ENCODE assay signal across 8 mouse cellular contexts in genomic region chr4:124850261-124850913, GRCm38 (mm10). TPM values are rescaled to one million over a fixed set of nuclear protein-coding genes. Genes with fewer than 3 reads are reported as not detected.
DNase-seq lines count a peak whose midpoint lies in the region; ATAC-seq lines count a peak whose summit lies in the region.

Gene Yrdc (plus strand): TSS chr4:124850679.

- peak within 1 kb of the TSS; percentile 79 for H3K9ac ChIP-seq in forebrain, embryonic 11.5 days (ENCODE audit: low read length)
- peak within 1 kb of the TSS; percentile 90 for H3K9ac ChIP-seq in heart, embryonic 16.5 days (ENCODE audit: low read length)
- peak within 1 kb of the TSS; percentile 88 for H3K9ac ChIP-seq in liver, embryonic 15.5 days
- peak within 1 kb of the TSS; percentile 95 for H3K9ac ChIP-seq in neural tube, embryonic 12.5 days

- H3K36me3 ChIP-seq in forebrain, embryonic 11.5 days (ENCODE audit: control insufficient read depth, insufficient read depth, low read length) = no peaks in the 10 kb centered on the region
- peaks cover 10% of the 10 kb centered on the region for H3K36me3 ChIP-seq in heart, embryonic 16.5 days (ENCODE audit: control insufficient read depth, insufficient read depth)
- peaks cover 41% of the 10 kb centered on the region for H3K36me3 ChIP-seq in liver, embryonic 15.5 days (replicated peaks)
- peaks cover 18% of the 10 kb centered on the region for H3K36me3 ChIP-seq in neural tube, embryonic 12.5 days

- peak within 1 kb of the TSS; percentile 99 for H3K4me3 ChIP-seq in forebrain, embryonic 11.5 days (ENCODE audit: low read depth, low read length)
- peak within 1 kb of the TSS; percentile 98 for H3K4me3 ChIP-seq in heart, embryonic 16.5 days (ENCODE audit: low read length)
- peak within 1 kb of the TSS; percentile 99 for H3K4me3 ChIP-seq in liver, embryonic 15.5 days (replicated peaks)
- H3K4me3 ChIP-seq in neural tube, embryonic 12.5 days = peak within 1 kb of the TSS; percentile 100

- H3K27me3 ChIP-seq in forebrain, embryonic 11.5 days (ENCODE audit: control insufficient read depth, insufficient read depth, low read length) = no peaks in the 10 kb centered on the region
- H3K27me3 ChIP-seq in heart, embryonic 16.5 days (ENCODE audit: control insufficient read depth, insufficient read depth, low read length) = no peaks in the 10 kb centered on the region
- no peaks in the 10 kb centered on the region for H3K27me3 ChIP-seq in liver, embryonic 15.5 days
- no peaks in the 10 kb centered on the region for H3K27me3 ChIP-seq in neural tube, embryonic 12.5 days (replicated peaks)

- peaks cover 16% of the 10 kb centered on the region; the same call in 1 of the 2 replicates for H3K4me1 ChIP-seq in forebrain, embryonic 11.5 days (replicated peaks; ENCODE audit: control insufficient read depth, insufficient read depth, low read length)
- peaks cover 18% of the 10 kb centered on the region for H3K4me1 ChIP-seq in heart, embryonic 16.5 days (ENCODE audit: control insufficient read depth, insufficient read depth, low read length)
- H3K4me1 ChIP-seq in liver, embryonic 15.5 days (replicated peaks) = peaks cover 42% of the 10 kb centered on the region
- peaks cover 29% of the 10 kb centered on the region for H3K4me1 ChIP-seq in neural tube, embryonic 12.5 days

- peak within 1 kb of the TSS; percentile 80 for H3K4me2 ChIP-seq in forebrain, embryonic 11.5 days (ENCODE audit: low read depth, low read length, severe bottlenecking)
- H3K4me2 ChIP-seq in heart, embryonic 16.5 days (ENCODE audit: low read depth, low read length) = peak within 1 kb of the TSS; percentile 86
- peak within 1 kb of the TSS; percentile 96 for H3K4me2 ChIP-seq in liver, embryonic 15.5 days
- peak within 1 kb of the TSS; percentile 71 for H3K4me2 ChIP-seq in neural tube, embryonic 12.5 days (replicated peaks)

- peak; percentile 87 for DNase-seq in CD8-positive naive resting alpha-beta T cell, adult 2 months (ENCODE audit: low read depth in 2 of 2, low spot score in 2 of 2)
- DNase-seq in c-Kit-positive CD71-negative TER-119-negative erythroid progenitor cells, embryonic 14.5 days (ENCODE audit: low read depth) = peak; percentile 84
- peak; percentile 98 for DNase-seq in forebrain, embryonic 11.5 days (ENCODE audit: low spot score)
- DNase-seq in kidney, postnatal 36 days = peak; percentile 95 to 97
- peak; percentile 88 for DNase-seq in telencephalon, adult 2 months (ENCODE audit: low read depth, low spot score)

- WGBS in forebrain, embryonic 11.5 days = under 1% methylated on average over 75 of the region's 90 CpGs
- WGBS in heart, embryonic 16.5 days = under 1% methylated on average over 87 of the region's 90 CpGs
- under 1% methylated on average over 86 of the region's 90 CpGs for WGBS in liver, embryonic 15.5 days (ENCODE audit: insufficient replicate concordance)
- under 1% methylated on average over 83 of the region's 90 CpGs for WGBS in neural tube, embryonic 12.5 days

- H3K9me3 ChIP-seq in forebrain, embryonic 11.5 days (ENCODE audit: control insufficient read depth, low read length) = no peaks in the 10 kb centered on the region
- no peaks in the 10 kb centered on the region for H3K9me3 ChIP-seq in heart, embryonic 16.5 days (replicated peaks; ENCODE audit: control insufficient read depth, low read length)
- H3K9me3 ChIP-seq in liver, embryonic 15.5 days (replicated peaks) = no peaks in the 10 kb centered on the region
- no peaks in the 10 kb centered on the region for H3K9me3 ChIP-seq in neural tube, embryonic 12.5 days

- peak within 1 kb of the TSS; percentile 90 for H3K27ac ChIP-seq in forebrain, embryonic 11.5 days (ENCODE audit: low read depth, low read length)
- peak within 1 kb of the TSS; percentile 92 for H3K27ac ChIP-seq in heart, embryonic 16.5 days (ENCODE audit: low read length)
- peak within 1 kb of the TSS; percentile 85 for H3K27ac ChIP-seq in liver, embryonic 15.5 days (replicated peaks)
- H3K27ac ChIP-seq in neural tube, embryonic 12.5 days = peak within 1 kb of the TSS; percentile 95

- peak; percentile 92 for ATAC-seq in forebrain, embryonic 11.5 days (replicated peaks; ENCODE audit: low FRiP score)
- ATAC-seq in heart, embryonic 16.5 days (replicated peaks; ENCODE audit: extremely low read depth, insufficient read depth, low FRiP score) = peak; percentile 90
- ATAC-seq in liver, embryonic 15.5 days (ENCODE audit: insufficient read depth) = peak; percentile 91
- peak; percentile 91 for ATAC-seq in neural tube, embryonic 12.5 days (ENCODE audit: low FRiP score, low read depth)

RNA-seq across cellular contexts. Expression of gene Yrdc, which starts in this region (rescaled TPM):
- polyA plus RNA-seq in forebrain, embryonic 11.5 days (2014; fragmentation: Nextera tagmentation; extraction: Ambion mirVana) = 45.0 and 50.9 TPM in 2 replicates
- 22.3 and 22.6 TPM in 2 replicates for polyA plus RNA-seq in heart, embryonic 16.5 days (2015; fragmentation: Nextera tagmentation; extraction: Ambion mirVana)
- 16.4 and 21.8 TPM in 2 replicates for polyA plus RNA-seq in liver, embryonic 15.5 days (2015; fragmentation: Nextera tagmentation; extraction: Ambion mirVana)
- 56.4 and 56.5 TPM in 2 replicates for polyA plus RNA-seq in neural tube, embryonic 12.5 days (2016; fragmentation: Nextera tagmentation; extraction: Ambion mirVana)

Comparison
In these comparisons a context has a peak if more than half of its experiments do, and no peak if none do; other contexts are left out.
1. Peak in every context shown above with its lines: DNase-seq, ATAC-seq, H3K4me3 ChIP-seq and H3K27ac ChIP-seq.